10 mouse cellular contexts compared by ENCODE assay signal in genomic region chr14:25786959-25787358, GRCm38 (mm10). TPM values are rescaled to one million over a fixed set of nuclear protein-coding genes. Genes with fewer than 3 reads are reported as not detected.
DNase-seq lines count a peak whose midpoint lies in the region; ATAC-seq lines count a peak whose summit lies in the region.
"Had no signal": no experiment of that assay in that cellular context is flagged by ENCODE, and none has a peak within 500 bp of the region (broad histone marks: within the 10 kb centered on the region; RNA-seq: fewer than 3 reads in every experiment).

No protein-coding gene starts in this region.

- intact Hi-C loops in gastrocnemius, postnatal 36 days (cut with DNase I): no loop called here

- H3K27me3 ChIP-seq in hindbrain, embryonic 16.5 days (replicated peaks; ENCODE audit: control insufficient read depth, insufficient read depth, low read length): no peaks in the 10 kb centered on the region
- 0 out of 2 replicates have a peak, but pooled peaks cover 2% of the 10 kb centered on the region for H3K27me3 ChIP-seq in hindbrain, embryonic 13.5 days
- no peaks in the 10 kb centered on the region for H3K27me3 ChIP-seq in kidney, embryonic 16.5 days (ENCODE audit: insufficient read depth, low read length)
- H3K27me3 ChIP-seq in stomach, embryonic 14.5 days (ENCODE audit: control insufficient read depth, insufficient read depth, low read length): no peaks in the 10 kb centered on the region
- H3K27me3 ChIP-seq: hindbrain, embryonic 15.5 days had no signal

- 61% methylated on average over 5 of the region's 5 CpGs for WGBS in hindbrain, embryonic 16.5 days
- 65% methylated on average over 5 of the region's 5 CpGs for WGBS in hindbrain, embryonic 13.5 days
- WGBS in kidney, embryonic 16.5 days: 19% methylated on average over 5 of the region's 5 CpGs
- 31% methylated on average over 5 of the region's 5 CpGs for WGBS in stomach, embryonic 14.5 days

- H3K4me2 ChIP-seq in hindbrain, embryonic 16.5 days (ENCODE audit: low read length): no peak overlapping the region
- no peak overlapping the region for H3K4me2 ChIP-seq in hindbrain, embryonic 13.5 days
- no peak overlapping the region for H3K4me2 ChIP-seq in kidney, embryonic 16.5 days (replicated peaks; ENCODE audit: low read depth, low read length)
- no peak overlapping the region for H3K4me2 ChIP-seq in stomach, embryonic 14.5 days (replicated peaks; ENCODE audit: low read depth, low read length)
- H3K4me2 ChIP-seq: hindbrain, embryonic 15.5 days had no signal

- peak; percentile 56 to 77 for DNase-seq in gastrocnemius, postnatal 36 days
- no peak for DNase-seq in yolk sac, embryonic 10.5 days (ENCODE audit: low spot score)
- no peak for DNase-seq in right cerebral cortex, postnatal 4 days
- DNase-seq: thymus, postnatal 36 days had no signal

- ATAC-seq in hindbrain, embryonic 16.5 days: peak; percentile 27; the same call in 1 of the 2 replicates
- ATAC-seq in hindbrain, embryonic 13.5 days (ENCODE audit: low FRiP score): no peak
- ATAC-seq in kidney, embryonic 16.5 days (ENCODE audit: low FRiP score, low TSS enrichment): peak; percentile 93
- peak; percentile 80 for ATAC-seq in stomach, embryonic 14.5 days (ENCODE audit: insufficient number of reproducible peaks, insufficient read depth, low FRiP score, low read depth)
- ATAC-seq in granulocyte monocyte progenitor cell, adult 5-6 weeks (replicated peaks; ENCODE audit: poor library complexity, severe bottlenecking): no peak

- H3K9ac ChIP-seq in hindbrain, embryonic 16.5 days (ENCODE audit: low read depth, low read length): no peak overlapping the region
- no peak overlapping the region for H3K9ac ChIP-seq in hindbrain, embryonic 13.5 days
- no peak overlapping the region for H3K9ac ChIP-seq in kidney, embryonic 16.5 days (replicated peaks; ENCODE audit: low read length)
- no peak overlapping the region for H3K9ac ChIP-seq in stomach, embryonic 14.5 days (replicated peaks; ENCODE audit: low read depth, low read length)
- H3K9ac ChIP-seq: hindbrain, embryonic 15.5 days had no signal

- H3K4me1 ChIP-seq in hindbrain, embryonic 16.5 days (ENCODE audit: control insufficient read depth, insufficient read depth, low read depth, low read length): no peaks in the 10 kb centered on the region
- peaks cover 8% of the 10 kb centered on the region; the same call in 1 of the 2 replicates for H3K4me1 ChIP-seq in hindbrain, embryonic 13.5 days (replicated peaks)
- H3K4me1 ChIP-seq in kidney, embryonic 16.5 days (ENCODE audit: insufficient read depth, low read length): peaks cover 18% of the 10 kb centered on the region; the same call in 1 of the 2 replicates
- peaks cover 24% of the 10 kb centered on the region for H3K4me1 ChIP-seq in stomach, embryonic 14.5 days (ENCODE audit: control insufficient read depth, insufficient read depth, low read length)
- H3K4me1 ChIP-seq: hindbrain, embryonic 15.5 days had no signal

- no peak overlapping the region for H3K4me3 ChIP-seq in hindbrain, embryonic 16.5 days (ENCODE audit: low read length)
- H3K4me3 ChIP-seq in hindbrain, embryonic 13.5 days: no peak overlapping the region
- no peak overlapping the region for H3K4me3 ChIP-seq in kidney, embryonic 16.5 days (ENCODE audit: low read length)
- no peak overlapping the region for H3K4me3 ChIP-seq in stomach, embryonic 14.5 days (ENCODE audit: low read depth, low read length)
- H3K4me3 ChIP-seq: hindbrain, embryonic 15.5 days had no signal

- H3K27ac ChIP-seq in hindbrain, embryonic 16.5 days (ENCODE audit: low read depth, low read length): no peak overlapping the region
- no peak overlapping the region for H3K27ac ChIP-seq in hindbrain, embryonic 13.5 days
- H3K27ac ChIP-seq in kidney, embryonic 16.5 days (ENCODE audit: low read length): peak overlapping the region; percentile 83
- H3K27ac ChIP-seq in stomach, embryonic 14.5 days (ENCODE audit: low read length): peak overlapping the region; percentile 90
- H3K27ac ChIP-seq: hindbrain, embryonic 15.5 days had no signal

- no peaks in the 10 kb centered on the region for H3K9me3 ChIP-seq in hindbrain, embryonic 16.5 days (ENCODE audit: control insufficient read depth, low read length)
- H3K9me3 ChIP-seq in hindbrain, embryonic 13.5 days: no peaks in the 10 kb centered on the region
- H3K9me3 ChIP-seq in kidney, embryonic 16.5 days (ENCODE audit: low read length): no peaks in the 10 kb centered on the region
- no peaks in the 10 kb centered on the region for H3K9me3 ChIP-seq in stomach, embryonic 14.5 days (ENCODE audit: control insufficient read depth, low read depth, low read length)
- H3K9me3 ChIP-seq: hindbrain, embryonic 15.5 days had no signal

- no peaks in the 10 kb centered on the region for H3K36me3 ChIP-seq in hindbrain, embryonic 16.5 days (ENCODE audit: control insufficient read depth, insufficient read depth, low read length)
- no peaks in the 10 kb centered on the region for H3K36me3 ChIP-seq in hindbrain, embryonic 13.5 days
- no peaks in the 10 kb centered on the region for H3K36me3 ChIP-seq in kidney, embryonic 16.5 days (ENCODE audit: insufficient read depth, low read length)
- H3K36me3 ChIP-seq in stomach, embryonic 14.5 days (ENCODE audit: control insufficient read depth, insufficient read depth, low read length): no peaks in the 10 kb centered on the region
- H3K36me3 ChIP-seq: hindbrain, embryonic 15.5 days had no signal

RNA-seq across cellular contexts. Expression of gene Zcchc24, which starts 18.1 kb away (rescaled TPM):
- polyA plus RNA-seq in hindbrain, embryonic 16.5 days (2015; fragmentation: Nextera tagmentation; extraction: Ambion mirVana): 10.1 and 17.2 TPM in 2 replicates
- 11.9 and 12.2 TPM in 2 replicates for polyA plus RNA-seq in hindbrain, embryonic 13.5 days (2015; fragmentation: Nextera tagmentation; extraction: Ambion mirVana)
- total RNA-seq in gastrocnemius, postnatal 36 days (2021): 10 to 100 TPM; 38.4 to 49.4 TPM
- 12.2 and 17.3 TPM in 2 replicates for polyA plus RNA-seq in kidney, embryonic 16.5 days (2015; fragmentation: Nextera tagmentation; extraction: Ambion mirVana)
- polyA plus RNA-seq in stomach, embryonic 14.5 days (2014; fragmentation: Nextera tagmentation; extraction: Ambion mirVana): 29.5 and 32.4 TPM in 2 replicates
- 0.54 and 1.5 TPM in 2 replicates for total RNA-seq in granulocyte monocyte progenitor cell, adult 5-6 weeks (2014; fragmentation: Nextera tagmentation)
- total RNA-seq in granulocyte monocyte progenitor cell, adult 5-6 weeks (2017): 1.3 and 1.6 TPM in 2 replicates

RNA-seq across cellular contexts. Expression of gene Anxa11, which starts 55.0 kb away (rescaled TPM):
- polyA plus RNA-seq in hindbrain, embryonic 16.5 days (2015; fragmentation: Nextera tagmentation; extraction: Ambion mirVana): 3.1 and 4.0 TPM in 2 replicates
- polyA plus RNA-seq in hindbrain, embryonic 13.5 days (2015; fragmentation: Nextera tagmentation; extraction: Ambion mirVana): 3.1 and 3.4 TPM in 2 replicates
- 10 to 100 TPM; 90.7 to 93.7 TPM for total RNA-seq in gastrocnemius, postnatal 36 days (2021)
- polyA plus RNA-seq in kidney, embryonic 16.5 days (2015; fragmentation: Nextera tagmentation; extraction: Ambion mirVana): 65.8 and 67.9 TPM in 2 replicates
- polyA plus RNA-seq in stomach, embryonic 14.5 days (2014; fragmentation: Nextera tagmentation; extraction: Ambion mirVana): 35.5 and 42.2 TPM in 2 replicates
- total RNA-seq in granulocyte monocyte progenitor cell, adult 5-6 weeks (2014; fragmentation: Nextera tagmentation): 39.6 and 41.1 TPM in 2 replicates
- 7.2 and 9.7 TPM in 2 replicates for total RNA-seq in granulocyte monocyte progenitor cell, adult 5-6 weeks (2017)

Comparison
In these comparisons a context has a peak if more than half of its experiments do, and no peak if none do; other contexts are left out.
1. ATAC-seq: peak in hindbrain, embryonic 16.5 days (single experiment), kidney, embryonic 16.5 days (single experiment) and stomach, embryonic 14.5 days (single experiment); none in hindbrain, embryonic 13.5 days (single experiment) and granulocyte monocyte progenitor cell, adult 5-6 weeks (single experiment).
2. H3K27ac ChIP-seq: peak in kidney, embryonic 16.5 days (single experiment) and stomach, embryonic 14.5 days (single experiment); none in hindbrain, embryonic 16.5 days (single experiment) and hindbrain, embryonic 13.5 days (single experiment).
3. DNase-seq: peak in gastrocnemius, postnatal 36 days (2 of 2); none in yolk sac, embryonic 10.5 days (single experiment) and right cerebral cortex, postnatal 4 days (single experiment).